Mouse (Mus musculus) erythroblast, adult 5-6 weeks (primary cell): ENCODE measurements around the gene Npw. TPM values are rescaled to one million over a fixed set of nuclear protein-coding genes. Genes with fewer than 3 reads are reported as not detected.
A peak's percentile ranks its signal among the peaks of the same experiment; 100 is the strongest.
"Not testable (repeated sequence)": the region's sequence is repeated elsewhere in the genome, so short reads cannot be mapped to it uniquely, and the experiment has no call there.

Source experiments
- ATAC-seq: replicated peaks from 2 replicates; pipeline ENCODE4 v1.8.0; 2016; ENCODE audit warnings: moderate number of reproducible peaks, mild to moderate bottlenecking, moderate TSS enrichment, inconsistent platforms; ENCODE audit not compliant: poor library complexity, low FRiP score, severe bottlenecking
- total RNA-seq, 2 experiments: library from RNA; stranded (forward) in 1 of 2; stranded (reverse) in 1 of 2; fragments of 150-400 nt in 1 of 2; fragments of 200-764, 138-1000 nt in 1 of 2; gene quantifications; 2 replicates each; pipeline versions ENCODE4 v1.2.3 to v1.2.4; 2015 to 2017; ENCODE audit warnings: low replicate concordance in 2 of 2

The Npw gene
- total RNA-seq, 2 experiments from 2014 or later = not detected

DNA sequence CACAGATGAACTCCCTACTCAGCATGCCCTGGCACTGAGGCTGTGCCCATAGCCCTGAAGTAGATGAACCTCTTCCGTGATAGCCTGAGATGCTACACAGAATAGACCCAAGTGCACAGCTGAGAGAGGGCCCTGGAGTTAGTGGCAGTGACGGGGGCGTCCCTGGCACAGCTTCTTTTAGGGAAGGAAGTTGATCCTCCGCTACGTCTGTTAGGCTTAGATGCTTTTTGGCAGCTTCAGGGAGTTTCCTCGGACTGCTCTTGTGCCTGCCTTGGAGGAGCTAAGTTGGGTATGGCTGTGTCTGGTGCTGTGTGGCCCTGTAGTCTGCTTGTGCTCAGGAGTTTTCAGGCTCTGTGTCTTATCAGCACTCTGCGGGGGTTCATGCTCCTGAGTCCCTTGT is 16.0 kb upstream of the Npw start:
- no peak for ATAC-seq

DNA sequence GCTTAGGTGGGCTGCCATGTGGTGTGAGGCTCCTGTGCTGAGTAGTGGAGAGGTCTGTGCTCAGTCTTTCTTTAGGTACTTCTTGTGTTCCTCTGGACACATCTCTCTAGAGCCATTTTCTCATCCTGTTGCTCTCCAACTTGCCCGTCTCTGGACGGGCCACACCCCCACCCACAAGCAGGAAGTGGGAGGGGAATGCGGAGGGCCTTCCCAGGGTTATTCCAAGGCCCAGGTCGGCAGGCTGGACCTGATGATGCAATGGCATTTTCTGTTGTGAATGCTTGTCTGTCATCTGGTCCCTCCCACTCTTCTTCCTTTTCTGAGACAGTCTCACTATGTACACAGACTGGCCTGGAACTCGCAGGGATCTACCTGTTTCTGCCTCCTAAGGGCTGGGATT is 13.9 kb upstream of the Npw start:
- ATAC-seq = no peak

DNA sequence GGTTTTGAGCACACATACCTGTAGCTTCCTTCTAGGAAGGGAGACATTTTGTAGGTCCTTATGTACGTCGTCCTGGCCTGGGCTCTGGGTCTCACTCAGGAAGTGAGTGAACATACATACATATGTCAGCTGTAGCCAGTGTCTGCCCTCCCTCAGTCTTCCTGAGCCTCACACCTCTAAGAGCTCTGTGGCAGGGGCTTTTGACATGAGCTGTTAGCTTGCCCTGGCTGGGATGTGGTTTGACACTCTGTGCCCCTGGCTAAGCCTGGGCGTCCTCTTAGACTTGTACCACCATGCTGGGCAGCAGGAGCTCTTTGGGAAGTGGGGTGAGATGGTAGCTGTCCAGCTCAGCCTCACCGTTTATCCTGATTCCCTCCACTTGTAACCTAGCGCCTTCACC is 13.1 kb upstream of the Npw start:
- no peak for ATAC-seq

DNA sequence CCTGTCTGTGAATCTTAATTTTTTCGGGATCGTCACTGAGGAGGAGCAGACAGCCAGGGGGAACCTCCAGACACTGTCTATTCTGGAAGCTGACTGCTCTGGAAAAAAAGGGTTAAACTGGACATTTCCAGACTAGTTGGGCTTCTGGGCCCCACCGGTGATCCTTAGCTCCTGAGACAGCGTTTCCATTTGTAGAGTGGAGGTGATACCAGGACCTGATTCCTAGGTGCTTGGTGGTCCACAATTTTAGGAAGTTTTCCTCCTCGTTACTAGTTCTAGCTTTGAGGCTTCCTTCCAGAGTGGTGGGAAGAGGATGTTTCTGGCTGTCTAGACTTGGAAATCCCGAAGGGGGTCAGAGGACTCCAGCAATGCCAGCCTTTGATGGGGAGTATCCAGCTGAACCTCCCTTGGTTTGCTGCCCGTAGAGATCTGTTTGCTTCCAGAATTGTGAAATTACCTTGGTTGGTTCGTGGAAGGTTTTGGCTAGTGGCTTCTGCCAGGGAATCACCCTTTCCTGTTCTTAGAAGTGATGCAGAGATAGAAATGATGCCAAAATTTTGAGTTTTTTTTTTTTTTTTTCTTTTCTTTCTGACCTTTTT is 12.1 kb upstream of the Npw start:
- no peak for ATAC-seq

DNA sequence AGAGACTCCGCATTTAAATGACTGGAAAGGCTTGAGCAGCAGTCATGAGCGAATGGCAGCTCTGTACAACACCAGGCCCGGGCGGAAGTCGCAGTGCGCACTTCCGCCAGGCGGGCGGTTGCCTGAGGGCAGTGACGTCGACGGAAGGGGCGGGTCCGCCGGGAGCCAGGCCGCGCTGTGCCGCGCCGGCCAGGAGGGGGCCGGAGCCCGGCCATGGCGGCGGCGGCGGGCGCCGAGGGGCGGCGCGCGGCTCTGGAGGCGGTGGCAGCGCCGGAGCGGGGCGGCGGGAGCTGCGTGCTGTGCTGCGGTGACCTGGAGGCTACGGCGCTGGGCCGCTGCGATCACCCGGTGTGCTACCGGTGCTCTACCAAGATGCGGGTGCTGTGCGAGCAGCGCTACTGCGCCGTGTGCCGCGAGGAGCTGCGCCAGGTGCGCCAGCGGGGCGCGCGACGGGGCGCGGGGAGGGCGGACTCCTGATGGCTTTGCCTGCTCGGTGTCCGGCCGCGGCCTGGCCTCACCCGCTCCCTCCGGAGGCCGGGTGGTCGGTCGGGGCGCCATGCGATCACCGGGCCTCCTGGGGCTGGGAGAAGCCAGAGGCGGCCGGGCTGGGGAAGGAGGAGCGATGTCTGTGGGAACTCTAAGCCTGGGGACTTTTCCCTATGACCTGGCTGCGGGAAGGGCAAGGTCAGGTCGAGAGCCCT is 11.4 kb upstream of the Npw start, which contains the start of gene Zfp598:
Gene Zfp598 (plus strand): TSS at position 143 of the 701 bp plus-strand sequence.
- peak; percentile 94 for ATAC-seq

DNA sequence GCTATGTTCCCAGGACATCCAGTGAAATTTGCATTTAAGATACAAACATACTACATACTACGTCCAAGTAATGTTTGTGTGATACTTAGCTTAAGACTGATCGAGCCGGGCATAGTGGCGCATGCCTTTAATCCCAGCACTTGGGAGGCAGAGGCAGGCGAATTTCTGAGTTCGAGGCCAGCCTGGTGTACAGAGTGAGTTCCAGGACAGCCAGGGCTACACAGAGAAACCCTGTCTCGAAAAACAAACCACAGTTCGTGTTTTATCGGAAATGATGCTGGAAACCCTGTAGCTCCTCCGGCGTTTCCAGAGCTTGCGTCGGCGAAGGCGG is 10.9 kb upstream of the Npw start:
- ATAC-seq = not testable (repeated sequence)

DNA sequence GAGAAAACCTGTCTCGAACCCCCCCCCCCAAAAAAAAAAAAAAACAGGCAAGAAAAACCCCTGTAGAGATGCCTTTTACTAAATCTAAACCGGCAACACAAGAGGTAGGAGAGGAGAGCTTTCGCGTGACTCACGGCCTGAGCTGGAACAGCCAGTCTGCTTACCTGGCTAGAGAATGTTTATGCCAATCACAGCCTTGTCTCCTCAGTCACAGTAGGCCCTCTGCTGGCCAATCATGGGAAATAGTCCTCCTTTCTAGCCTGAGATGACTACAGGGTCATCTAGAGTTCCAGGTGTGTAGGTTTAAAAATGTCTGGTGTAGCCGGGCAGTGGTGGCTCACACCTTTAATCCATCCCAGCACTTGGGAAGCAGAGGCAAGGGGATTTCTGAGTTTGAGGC is 9.2 kb upstream of the Npw start:
- ATAC-seq = peak; percentile 50

DNA sequence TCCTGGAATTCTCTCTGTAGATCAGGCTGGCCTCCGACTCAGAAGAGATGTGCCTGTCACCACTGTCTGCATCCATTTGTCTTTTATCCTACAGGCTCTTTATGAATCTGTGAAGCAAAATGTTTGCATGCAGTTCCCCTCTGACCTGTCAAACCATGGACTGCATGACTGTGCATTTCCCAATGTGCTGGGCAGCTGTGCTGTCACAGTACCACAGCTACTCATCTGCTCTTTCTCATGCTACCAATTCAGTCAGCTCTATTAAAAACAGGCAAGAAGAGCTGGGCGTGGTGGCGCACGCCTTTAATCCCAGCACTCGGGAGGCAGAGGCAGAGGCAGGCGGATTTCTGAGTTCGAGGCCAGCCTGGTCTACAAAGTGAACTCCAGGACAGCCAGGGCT is 8.8 kb upstream of the Npw start:
- ATAC-seq = not testable (repeated sequence)

DNA sequence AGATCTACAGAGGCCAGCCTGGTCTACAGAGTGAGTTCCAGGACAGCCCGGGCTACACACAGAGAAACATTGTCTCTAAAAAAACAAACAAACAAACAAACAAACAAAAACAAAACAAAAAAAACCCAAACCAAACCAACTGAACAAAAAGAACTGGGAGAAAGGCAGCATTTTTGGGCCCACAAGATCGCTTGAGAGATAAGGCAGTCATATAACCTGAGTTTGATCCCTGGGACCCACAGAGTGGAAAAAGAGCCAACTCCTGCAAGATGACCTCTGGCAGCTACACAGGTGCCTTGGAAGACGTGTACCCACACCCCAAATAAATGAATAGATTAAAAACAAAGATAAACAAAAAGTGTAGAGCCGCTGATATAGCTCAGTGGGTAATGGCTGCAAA is 3.3 kb downstream of the Npw start:
- no peak for ATAC-seq

DNA sequence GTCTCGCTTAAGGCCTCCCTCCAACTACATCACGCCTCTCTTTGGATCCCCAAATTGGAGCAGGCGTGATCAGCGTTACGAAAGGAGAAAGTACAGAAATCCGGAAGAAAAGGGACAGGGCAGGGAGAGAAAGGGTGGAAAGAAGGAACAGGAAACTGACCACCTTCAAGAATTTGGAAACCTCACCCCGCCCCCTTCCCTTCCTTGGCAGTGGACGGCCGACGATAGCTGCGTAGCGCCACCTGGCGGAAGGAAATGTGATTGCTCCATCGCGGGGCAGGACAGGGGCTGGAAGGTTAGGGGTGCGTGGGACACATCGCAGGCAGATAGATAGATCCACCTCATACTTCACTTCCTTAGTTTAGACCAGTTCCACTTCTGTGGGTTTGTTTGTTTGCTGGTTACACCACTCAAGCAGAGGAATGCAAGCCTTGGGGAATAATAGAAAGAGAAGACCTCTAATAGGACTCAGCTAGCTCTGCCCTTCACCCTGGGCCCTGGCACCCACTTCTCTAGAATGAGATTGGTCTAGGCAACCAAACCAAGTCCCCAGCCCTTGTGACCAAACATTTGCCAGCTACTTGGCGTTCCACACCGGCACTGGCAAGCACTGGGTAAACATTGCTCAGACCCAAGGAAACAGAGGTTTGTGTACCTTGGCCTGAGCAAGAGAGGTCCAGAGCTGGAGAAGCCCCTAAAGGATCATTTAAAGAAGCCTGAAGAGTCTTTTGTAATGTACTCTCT is 4.1 kb downstream of the Npw start:
- peak; percentile 84 for ATAC-seq

DNA sequence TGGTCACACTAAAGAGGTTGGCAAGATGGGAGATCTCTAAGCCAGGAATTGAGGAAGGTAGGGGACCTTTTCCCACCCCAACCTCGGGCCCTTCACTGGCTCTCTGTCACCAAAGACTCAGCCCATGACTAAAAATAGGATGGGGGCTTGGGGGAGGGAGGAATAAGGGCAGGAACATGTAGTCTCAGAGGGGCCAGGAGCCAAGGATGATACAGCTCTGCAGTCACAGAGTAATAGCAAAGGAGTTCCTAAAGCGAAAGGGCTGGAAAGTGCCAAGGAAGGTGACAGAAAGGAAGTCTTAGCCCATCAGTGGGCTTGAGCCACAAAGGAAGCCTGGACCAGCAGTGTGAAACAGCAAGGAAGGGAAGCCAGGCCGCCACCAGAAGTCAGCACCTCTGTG is 6.4 kb downstream of the Npw start:
- no peak for ATAC-seq

DNA sequence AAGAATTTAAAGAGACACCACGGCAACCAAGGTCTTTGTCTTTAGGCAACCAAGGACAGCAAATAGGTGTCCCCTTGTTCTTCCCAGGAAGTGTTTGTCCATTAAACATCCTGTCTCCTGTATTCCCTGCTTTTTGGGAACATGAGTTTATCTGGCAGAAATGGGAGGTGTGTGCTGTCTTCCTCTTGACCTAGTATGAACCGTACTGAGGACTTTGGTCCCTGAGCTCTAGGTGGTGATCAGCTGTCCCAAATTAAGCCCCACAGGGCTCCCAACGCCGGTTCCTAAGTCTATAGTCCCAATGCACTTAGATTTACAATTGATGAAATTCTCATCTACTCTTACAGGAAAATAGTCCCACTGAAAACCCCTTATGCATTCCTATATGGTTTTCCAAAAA is 7.5 kb downstream of the Npw start:
- no peak for ATAC-seq

DNA sequence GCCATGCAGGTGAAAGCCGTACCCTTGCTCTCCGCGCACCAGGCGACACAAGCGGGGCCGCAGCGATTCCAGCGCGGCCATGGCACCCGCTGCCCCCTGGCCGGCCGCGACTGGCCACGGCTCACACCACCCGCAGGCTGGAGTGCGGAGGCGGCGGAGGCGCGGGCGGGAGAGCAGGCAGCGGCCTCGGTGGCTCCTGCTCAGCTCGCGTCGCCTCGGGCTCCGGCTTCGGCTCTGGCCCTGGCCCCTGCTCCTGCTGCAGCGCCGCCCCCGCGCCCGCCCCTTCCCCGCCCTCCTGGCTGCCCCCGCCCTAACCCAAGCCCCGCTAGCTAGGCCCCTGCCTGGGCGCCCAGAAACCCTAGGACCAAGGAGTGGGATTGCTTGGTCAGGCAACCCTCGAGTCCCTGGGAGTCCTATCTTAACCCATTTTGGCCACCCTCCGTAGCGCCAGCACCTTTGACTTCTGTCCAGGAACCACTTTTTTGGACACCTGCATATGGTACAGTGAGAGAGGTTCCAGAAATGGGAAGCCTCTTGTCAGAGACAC is 8.1 kb downstream of the Npw start, which contains the start of gene Slc9a3r2:
Gene Slc9a3r2 (minus strand): TSS at position 258 of the 547 bp plus-strand sequence.
- ATAC-seq = no peak

DNA sequence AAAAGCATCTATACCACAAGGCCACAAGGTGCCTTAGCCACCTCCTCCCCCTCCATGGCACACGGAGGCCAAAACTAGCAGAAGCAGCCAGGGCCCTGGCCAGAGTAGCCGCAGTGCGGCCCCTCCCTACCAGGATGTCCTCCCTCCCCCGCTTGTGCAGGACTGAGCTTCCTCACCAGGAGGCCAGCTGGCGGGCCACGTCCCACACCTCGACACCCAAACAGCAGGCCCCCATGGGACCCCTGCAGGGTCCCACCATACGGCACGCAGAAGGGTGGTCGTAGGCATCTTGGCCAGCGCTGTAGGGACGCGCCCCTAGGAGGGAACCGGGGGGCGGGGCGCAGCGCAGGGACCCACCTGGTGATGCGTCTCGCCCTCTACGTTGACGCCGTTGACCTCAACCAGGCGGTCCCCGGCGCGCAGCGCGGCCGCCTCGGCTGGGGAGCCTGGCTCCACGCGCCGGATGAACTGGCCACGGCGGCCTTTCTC is 8.6 kb downstream of the Npw start:
- no peak for ATAC-seq

DNA sequence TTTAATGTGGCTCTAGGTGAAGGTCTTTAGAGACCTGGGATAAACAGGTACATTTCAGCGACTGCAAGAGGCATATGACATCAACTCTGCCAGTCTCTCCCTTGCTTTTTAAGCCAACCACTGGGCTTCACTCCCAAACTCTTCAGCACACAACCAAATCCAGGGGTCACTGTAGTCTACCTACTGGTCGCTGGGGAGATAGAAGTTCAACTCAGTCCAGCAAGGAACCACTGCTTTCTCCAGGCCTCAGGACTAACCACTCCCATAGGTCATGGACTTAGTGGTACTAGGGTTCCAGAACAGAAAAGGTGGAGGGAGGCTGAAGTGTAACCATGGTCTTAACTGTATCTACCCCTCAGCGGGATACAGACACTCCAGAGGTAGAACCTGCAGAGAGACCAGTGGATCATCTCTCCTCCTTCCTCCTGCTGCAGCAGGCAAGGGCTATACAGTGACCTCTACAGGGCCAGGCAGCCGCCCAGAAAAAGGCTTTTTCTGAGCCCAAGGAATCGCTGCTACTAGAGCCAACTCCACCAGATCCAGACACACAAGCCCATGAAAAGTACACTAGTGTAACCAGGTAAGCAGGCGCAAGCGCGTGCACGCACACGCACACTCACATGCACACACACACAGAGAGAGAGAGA is 9.4 kb downstream of the Npw start:
- ATAC-seq = no peak

DNA sequence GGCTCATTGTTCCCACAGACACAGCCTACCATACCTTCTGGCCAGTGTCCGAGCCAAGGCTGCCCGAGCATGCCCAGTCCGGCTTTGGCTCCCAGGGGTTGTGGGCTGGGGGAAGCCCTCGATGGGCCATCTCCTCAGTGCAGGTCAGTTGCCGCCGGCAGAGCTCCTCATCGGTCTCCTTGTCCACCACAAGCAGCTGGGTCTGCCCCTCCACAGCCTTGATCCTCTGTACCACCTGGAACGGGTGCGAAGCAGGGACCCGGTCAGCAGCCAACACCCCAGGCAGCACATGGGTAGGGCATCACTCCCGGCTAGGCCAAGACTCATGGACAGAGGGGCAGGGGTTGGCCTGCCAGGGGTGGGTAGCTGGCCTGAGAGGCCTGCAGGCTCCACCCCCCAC is 10.8 kb downstream of the Npw start:
- ATAC-seq = no peak

DNA sequence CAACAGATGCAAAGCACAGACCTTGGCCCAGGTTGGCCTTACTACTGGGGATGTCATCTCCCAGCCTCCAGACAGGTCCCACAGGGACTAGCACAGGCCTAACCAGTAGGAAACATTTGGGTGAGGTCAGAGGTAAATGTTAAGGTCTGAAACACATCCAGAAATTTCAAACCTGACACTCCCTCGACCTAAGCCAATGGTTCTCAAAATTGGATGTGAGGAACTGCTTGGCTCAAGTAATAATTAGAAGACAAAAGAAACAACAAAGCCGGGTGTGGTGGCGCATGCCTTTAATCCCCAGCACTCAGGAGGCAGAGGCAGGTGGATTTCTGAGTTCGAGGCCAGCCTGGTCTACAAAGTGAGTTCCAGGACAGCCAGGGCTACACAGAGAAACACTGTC is 11.9 kb downstream of the Npw start:
- ATAC-seq = no peak

DNA sequence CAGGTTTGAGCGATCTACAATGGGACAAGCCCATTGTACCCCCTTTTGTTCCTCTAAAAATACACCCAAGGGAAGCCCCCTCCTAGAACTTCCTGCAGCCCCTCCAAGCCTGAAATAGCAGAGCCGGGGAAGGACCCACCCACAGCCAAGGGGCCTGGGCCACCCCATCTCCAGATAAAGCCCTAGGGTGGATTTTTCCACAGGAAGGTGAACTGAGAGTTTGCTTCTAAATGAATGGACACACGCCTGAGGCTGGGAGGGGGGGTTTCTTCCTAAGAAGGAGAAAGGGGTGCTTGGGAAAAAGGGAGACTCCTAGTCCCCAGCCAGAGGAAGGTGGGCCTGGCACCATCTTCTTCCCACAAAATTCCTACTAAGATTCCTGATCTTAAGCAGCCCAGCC is 12.3 kb downstream of the Npw start:
- no peak for ATAC-seq

DNA sequence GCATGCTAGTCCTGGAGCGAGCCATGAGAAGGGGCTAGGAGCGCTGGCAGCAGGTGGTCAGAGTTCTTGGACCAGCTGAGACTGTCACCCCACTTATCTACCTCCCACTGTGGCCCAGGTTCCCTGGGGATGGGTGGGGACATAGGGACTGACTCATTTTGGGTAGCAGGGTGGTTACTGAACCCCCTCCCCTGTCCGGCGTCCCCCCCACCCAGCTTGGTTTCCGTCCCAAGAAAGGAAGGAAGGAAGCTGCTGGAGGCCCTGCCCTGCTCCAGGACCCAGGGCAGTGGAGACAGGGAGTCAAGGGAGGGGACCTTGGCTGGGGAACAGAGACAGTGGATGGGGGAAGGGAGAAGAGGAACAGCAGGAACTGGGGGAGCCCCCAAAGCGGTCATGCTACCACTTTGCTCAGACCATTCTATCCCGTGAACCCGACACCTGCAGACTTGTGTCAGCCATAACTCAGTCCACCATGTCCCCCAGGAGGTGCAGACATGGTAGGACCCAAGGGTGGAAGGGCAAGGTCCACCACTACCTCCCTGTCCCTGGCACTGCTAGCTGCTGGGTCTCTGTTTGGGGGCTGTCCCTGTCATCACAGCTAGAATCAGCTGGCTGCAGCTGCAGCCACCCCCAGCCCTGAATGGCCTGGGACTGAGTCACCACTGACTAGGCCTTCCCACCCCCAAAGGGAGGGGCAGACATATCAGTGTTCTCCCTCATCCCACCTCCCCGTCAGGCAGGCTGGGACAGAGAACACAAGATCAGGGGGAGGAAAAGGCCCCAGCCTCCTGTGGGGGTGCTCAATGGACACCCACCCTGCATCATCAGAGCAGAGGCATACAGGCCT is 13.2 kb downstream of the Npw start:
- ATAC-seq = no peak
